In the genomic region with DNA sequence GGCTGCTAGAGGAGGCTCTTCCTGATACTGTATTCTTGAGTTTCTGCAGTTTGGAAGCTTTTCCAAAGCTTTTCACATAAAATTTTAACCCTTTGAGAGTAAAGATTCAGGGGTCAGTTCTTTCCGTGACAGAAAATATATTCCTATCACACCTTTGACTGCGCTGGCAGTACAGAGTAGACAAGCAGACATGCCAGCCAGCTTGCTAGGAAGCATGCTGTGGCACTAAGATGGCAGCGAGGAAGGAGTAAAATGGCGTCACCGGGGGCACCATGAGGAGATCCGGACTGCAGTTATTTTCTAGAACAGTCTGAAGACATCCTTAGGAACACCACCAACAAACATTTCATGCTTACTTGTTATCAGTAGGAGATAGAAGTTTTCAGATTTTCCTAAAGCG, we compare ENCODE assay signal across 13 mouse cellular contexts. TPM values are rescaled to one million over a fixed set of nuclear protein-coding genes. Genes with fewer than 3 reads are reported as not detected.
DNase-seq lines count a peak whose midpoint lies in the region; ATAC-seq lines count a peak whose summit lies in the region.
"Had no signal": no experiment of that assay in that cellular context is flagged by ENCODE, and none has a peak within 500 bp of the region (broad histone marks: within the 10 kb centered on the region; RNA-seq: fewer than 3 reads in every experiment).

No protein-coding gene starts in this region.

- H3K4me2 ChIP-seq in lung, embryonic 15.5 days: peak overlapping the region; percentile 29; the same call in 1 of the 2 replicates
- peak overlapping the region; percentile 29; the same call in 1 of the 2 replicates for H3K4me2 ChIP-seq in stomach, embryonic 14.5 days (replicated peaks; ENCODE audit: low read depth, low read length)
- H3K4me2 ChIP-seq: liver, embryonic 12.5 days had no signal

- H3K27me3 ChIP-seq in lung, embryonic 15.5 days: no peaks in the 10 kb centered on the region
- no peaks in the 10 kb centered on the region for H3K27me3 ChIP-seq in stomach, embryonic 14.5 days (ENCODE audit: control insufficient read depth, insufficient read depth, low read length)
- H3K27me3 ChIP-seq: liver, embryonic 12.5 days; midbrain, embryonic 12.5 days had no signal

- 63% methylated on average over 7 of the region's 7 CpGs for WGBS in lung, embryonic 15.5 days
- 84% methylated on average over 7 of the region's 7 CpGs for WGBS in stomach, embryonic 14.5 days

- peak overlapping the region; percentile 65 for H3K27ac ChIP-seq in lung, embryonic 15.5 days
- peak overlapping the region; percentile 71 for H3K27ac ChIP-seq in stomach, embryonic 14.5 days (ENCODE audit: low read length)
- H3K27ac ChIP-seq: liver, embryonic 12.5 days; midbrain, embryonic 12.5 days had no signal

- no peak overlapping the region for H3K9ac ChIP-seq in lung, embryonic 15.5 days
- H3K9ac ChIP-seq in stomach, embryonic 14.5 days (replicated peaks; ENCODE audit: low read depth, low read length): no peak overlapping the region
- H3K9ac ChIP-seq: liver, embryonic 12.5 days; midbrain, embryonic 12.5 days had no signal

- H3K9me3 ChIP-seq in lung, embryonic 15.5 days: no peaks in the 10 kb centered on the region
- no peaks in the 10 kb centered on the region for H3K9me3 ChIP-seq in stomach, embryonic 14.5 days (ENCODE audit: control insufficient read depth, low read depth, low read length)
- H3K9me3 ChIP-seq: liver, embryonic 12.5 days; midbrain, embryonic 12.5 days had no signal

- H3K4me3 ChIP-seq in lung, embryonic 15.5 days: no peak overlapping the region
- no peak overlapping the region for H3K4me3 ChIP-seq in stomach, embryonic 14.5 days (ENCODE audit: low read depth, low read length)
- H3K4me3 ChIP-seq: liver, embryonic 12.5 days; midbrain, embryonic 12.5 days had no signal

- H3K36me3 ChIP-seq in lung, embryonic 15.5 days: no peaks in the 10 kb centered on the region
- no peaks in the 10 kb centered on the region for H3K36me3 ChIP-seq in stomach, embryonic 14.5 days (ENCODE audit: control insufficient read depth, insufficient read depth, low read length)
- H3K36me3 ChIP-seq: liver, embryonic 12.5 days; midbrain, embryonic 12.5 days had no signal

- H3K4me1 ChIP-seq in lung, embryonic 15.5 days: peaks cover 37% of the 10 kb centered on the region
- H3K4me1 ChIP-seq in stomach, embryonic 14.5 days (ENCODE audit: control insufficient read depth, insufficient read depth, low read length): peaks cover 25% of the 10 kb centered on the region

- DNase-seq in heart, adult 11 months: peak; percentile 81
- DNase-seq in heart, adult 8-10 months (ENCODE audit: low spot score): no peak
- no peak for DNase-seq in lung, adult 18-20 months
- DNase-seq in heart, postnatal 4 days: peak; percentile 14
- no peak for DNase-seq in adrenal gland, postnatal 36 days
- no peak for DNase-seq in right cerebral cortex, postnatal 4 days
- DNase-seq: adrenal gland, postnatal 10 days; cerebellum, adult 2 months had no signal

- no peak for ATAC-seq in lung, embryonic 15.5 days (ENCODE audit: borderline replicate concordance, extremely low read depth, low FRiP score, low TSS enrichment)
- ATAC-seq in stomach, embryonic 14.5 days (ENCODE audit: insufficient number of reproducible peaks, insufficient read depth, low FRiP score, low read depth): no peak
- ATAC-seq: inflammation-experienced regulatory T-cells, adult 6 months; liver, embryonic 12.5 days had no signal

RNA-seq across cellular contexts. Expression of a gene that starts 55.9 kb away (rescaled TPM):
- 10 to 100 TPM; 12.4 to 17.9 (median 15.4) TPM for total RNA-seq in heart, adult 8-10 months (2022)
- polyA plus RNA-seq in lung, embryonic 15.5 days (2015; fragmentation: Nextera tagmentation; extraction: Ambion mirVana): 99.9 and 101 TPM in 2 replicates
- total RNA-seq in heart, postnatal 4 days (2021): 10 to 100 TPM; 45.1 to 52.7 TPM
- 74.6 and 82.1 TPM in 2 replicates for polyA plus RNA-seq in stomach, embryonic 14.5 days (2014; fragmentation: Nextera tagmentation; extraction: Ambion mirVana)
- 10 to 100 TPM; 15.7 to 16.1 TPM for total RNA-seq in adrenal gland, postnatal 36 days (2021)

RNA-seq across cellular contexts. Expression of a gene that starts 58.7 kb away (rescaled TPM):
- total RNA-seq in heart, adult 8-10 months (2022): under 1 TPM in 3 of 4 experiments, not detected in 1; 0.09 to 0.47 (median 0.11) TPM
- polyA plus RNA-seq in lung, embryonic 15.5 days (2015; fragmentation: Nextera tagmentation; extraction: Ambion mirVana): 0.14 TPM in 1 of 2 replicates, not detected in the other
- total RNA-seq in heart, postnatal 4 days (2021): under 1 TPM in 1 of 2 experiments, not detected in 1; 0.11 TPM
- polyA plus RNA-seq in stomach, embryonic 14.5 days (2014; fragmentation: Nextera tagmentation; extraction: Ambion mirVana): not detected in 2 replicates
- total RNA-seq in adrenal gland, postnatal 36 days (2021): not detected
- polyA plus RNA-seq: liver, embryonic 12.5 days; midbrain, embryonic 12.5 days had no signal

Comparison
In these comparisons a context has a peak if more than half of its experiments do, and no peak if none do; other contexts are left out.
1. DNase-seq: peak in heart, adult 11 months (single experiment) and heart, postnatal 4 days (single experiment); none in heart, adult 8-10 months (single experiment), lung, adult 18-20 months (0 of 2), adrenal gland, postnatal 36 days (0 of 2) and right cerebral cortex, postnatal 4 days (single experiment).